Mouse (Mus musculus) cortical plate, adult 2 months (tissue): ENCODE measurements around the gene Erbb3.

Experiments
- CTCF ChIP-seq: fragments of 200-500 bp; IDR thresholded peaks from 2 replicates; pipeline ENCODE4 v1.5.1; 2011; ENCODE audit warnings: mild to moderate bottlenecking, control low read depth, low read length; ENCODE audit not compliant: insufficient read depth; ENCODE audit errors: extremely low read depth
- POLR2A ChIP-seq: fragments of 200-500 bp; IDR thresholded peaks from 2 replicates; pipeline ENCODE4 v1.6.1; 2011; ENCODE audit warnings: mild to moderate bottlenecking, low read length, control low read depth; ENCODE audit not compliant: insufficient read depth; ENCODE audit errors: extremely low read depth

GRCm38 (mm10) chr10:128601499-128601898 lies 12.0 kb upstream of the Erbb3 start:
- no peak for TF ChIP-seq CTCF
- no peak for TF ChIP-seq POLR2A
